Mouse (Mus musculus) kidney, adult 2 months (tissue): Measurements from ENCODE around the gene Dhrs2.

Source experiments
- CTCF ChIP-seq: fragments of 200-500 bp; conservative IDR thresholded peaks from 2 replicates; pipeline ENCODE4 v1.5.1; 2011; ENCODE audit warnings: low read depth, mild to moderate bottlenecking, control low read depth, low read length, moderate library complexity, mixed read lengths; ENCODE audit not compliant: insufficient read depth, insufficient read length
- POLR2A ChIP-seq: fragments of 200-500 bp; IDR thresholded peaks from one replicate; pipeline ENCODE4 v1.6.1; 2011; ENCODE audit warnings: low read depth, low read length, control low read depth

DNA sequence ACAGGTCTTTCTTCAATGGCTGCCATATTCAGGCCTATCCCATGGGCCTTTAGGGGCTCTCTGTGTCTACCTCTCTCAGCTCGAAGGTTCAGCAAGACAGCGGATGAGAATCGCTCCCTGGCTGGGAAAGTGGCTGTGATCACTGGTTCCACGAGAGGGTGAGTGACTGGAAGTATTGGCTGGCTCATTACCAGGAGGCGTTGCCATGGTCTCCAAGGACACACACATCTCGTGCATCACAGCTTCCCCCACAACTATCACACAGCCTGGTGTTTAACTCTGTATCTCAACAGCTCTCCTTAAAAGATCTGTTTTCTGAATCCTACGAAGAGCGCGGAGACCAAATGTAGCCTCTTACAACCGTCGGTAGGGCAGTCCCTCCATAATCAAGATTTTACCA lies 12.8 kb downstream of the Dhrs2 start:
- TF ChIP-seq POLR2A (no peak), CTCF (no peak)
